Mouse (Mus musculus) G1E (cell line): ENCODE measurements around the gene Cib1.

ENCODE experiments used
- CTCF ChIP-seq: IDR thresholded peaks from 2 replicates; pipeline ENCODE4 v1.5.1; 2012; ENCODE audit warnings: low read depth, low read length, inconsistent platforms, mixed read lengths
- GATA1 ChIP-seq: IDR thresholded peaks from 2 replicates; pipeline ENCODE4 v1.6.1; 2012; ENCODE audit warnings: borderline replicate concordance, low read length, inconsistent platforms, mixed read lengths
- TAL1 ChIP-seq: conservative IDR thresholded peaks from 2 replicates; pipeline ENCODE4 v1.6.1; 2012; ENCODE audit warnings: low read depth, low read length, inconsistent platforms, mixed read lengths

DNA sequence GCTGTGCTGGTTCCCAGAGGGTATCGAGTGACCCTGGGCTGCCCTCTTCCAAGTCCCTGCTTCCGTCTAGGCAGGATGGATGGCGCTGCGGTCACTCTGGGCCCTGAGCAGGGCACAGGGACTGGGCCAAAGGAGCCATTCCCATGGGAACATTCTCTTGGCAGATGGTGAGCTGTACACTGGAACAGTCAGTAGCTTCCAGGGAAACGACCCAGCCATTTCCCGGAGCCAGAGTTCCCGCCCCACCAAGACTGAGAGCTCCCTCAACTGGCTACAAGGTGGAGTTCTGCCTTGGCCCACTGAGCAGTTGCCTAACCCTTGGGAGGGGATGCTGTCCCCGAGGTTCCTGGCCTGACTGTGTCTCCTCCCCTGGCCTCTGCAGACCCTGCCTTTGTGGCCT is 16.0 kb downstream of the Cib1 start:
- TF ChIP-seq CTCF (no peak), GATA1 (no peak), TAL1 (no peak)
